Mouse (Mus musculus): ENCODE results near the gene Olfr135. TPM values are rescaled to one million over a fixed set of nuclear protein-coding genes. Genes with fewer than 3 reads are reported as not detected.

Gene Olfr135
- total RNA-seq (2017) = 1.4 TPM in 1 of 2 replicates, not detected in the other

DNA sequence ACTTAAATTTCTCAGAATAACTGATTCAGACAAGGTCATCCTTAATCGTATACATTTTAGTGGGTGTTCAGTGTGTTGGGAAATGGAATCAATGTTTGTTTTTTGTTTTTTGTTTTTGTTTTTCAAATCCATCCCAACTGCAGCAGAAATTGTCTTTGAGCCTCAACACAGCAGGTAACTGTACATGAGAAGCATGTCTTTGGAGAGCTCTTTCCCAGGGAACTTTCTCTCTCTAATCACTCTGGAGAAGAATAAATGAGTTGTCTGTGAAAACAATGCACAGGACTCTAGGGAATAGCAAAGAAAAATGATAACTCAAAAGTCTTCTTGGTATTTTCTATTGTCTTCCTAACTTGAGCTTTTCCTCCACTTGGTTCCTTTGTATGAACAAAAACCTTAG is at the start of gene Olfr135:
Gene Olfr135 (plus strand): TSS at position 301 of the 400 bp plus-strand sequence.
- no peak for ATAC-seq (ENCODE audit: extremely low read depth, insufficient number of reproducible peaks, low FRiP score, poor library complexity, severe bottlenecking)

GRCm38 (mm10) chr17:38171088-38171487 is 33.0 kb upstream of the Olfr135 start, which contains the start of gene Olfr134:
TSS of gene Olfr134 (plus strand) at chr17:38171388.
- no peak for ATAC-seq (ENCODE audit: extremely low read depth, insufficient number of reproducible peaks, low FRiP score, poor library complexity, severe bottlenecking)

Other genes with a start within 250 kb of the Olfr135 start
- 0.12 TPM in 1 of 2 replicates, not detected in the other for gene Olfr129, start 144.3 kb upstream of the Olfr135 start, total RNA-seq (2017)
- gene Olfr130, start 140.4 kb upstream of the Olfr135 start, total RNA-seq (2017) = not detected in 2 replicates
- not detected in 2 replicates for gene Olfr131, start 115.6 kb upstream of the Olfr135 start, total RNA-seq (2017)
- not detected in 2 replicates for gene Olfr132, start 69.8 kb upstream of the Olfr135 start, total RNA-seq (2017)
- not detected in 2 replicates for gene Olfr133, start 59.1 kb upstream of the Olfr135 start, total RNA-seq (2017)
- gene Olfr134, start 32.9 kb upstream of the Olfr135 start, total RNA-seq (2017) = not detected in 2 replicates
- not detected in 2 replicates for gene Olfr138, start 56.7 kb downstream of the Olfr135 start, total RNA-seq (2017)
- gene Olfr137, start 103.2 kb downstream of the Olfr135 start, total RNA-seq (2017) = 0.81 TPM in 1 of 2 replicates, not detected in the other
- 0.25 TPM in 1 of 2 replicates, not detected in the other for gene Olfr136, start 125.5 kb downstream of the Olfr135 start, total RNA-seq (2017)
- not detected in 2 replicates for gene Esp36, start 215.8 kb downstream of the Olfr135 start, total RNA-seq (2017)